Mouse (Mus musculus) embryonic fibroblast, embryonic 13.5 days (primary cell): ENCODE results near the gene Lctl.

ENCODE experiments used
- CTCF ChIP-seq: IDR thresholded peaks from 2 replicates; pipeline ENCODE4 v1.5.1; 2011; ENCODE audit warnings: mild to moderate bottlenecking, control low read depth, low read length, moderate library complexity, borderline replicate concordance; ENCODE audit not compliant: insufficient read depth
- POLR2A ChIP-seq: IDR thresholded peaks from 2 replicates; pipeline ENCODE4 v1.6.1; 2011; ENCODE audit warnings: low read depth, mild to moderate bottlenecking, control low read depth, low read length, moderate library complexity

GRCm38 (mm10) chr9:64115756-64116155 lies 1.2 kb upstream of the Lctl start:
- no peak for TF ChIP-seq CTCF
- no peak for TF ChIP-seq POLR2A
